Mouse (Mus musculus) small intestine, adult 2 months (tissue): ENCODE results near the gene Celf3.

Source experiments
- CTCF ChIP-seq: fragments of 200-500 bp; IDR thresholded peaks from 2 replicates; pipeline ENCODE4 v1.5.1; 2012; ENCODE audit warnings: low read depth, mild to moderate bottlenecking, control low read depth, inconsistent platforms, low read length, moderate library complexity, mixed read lengths; ENCODE audit not compliant: insufficient replicate concordance, insufficient read length; ENCODE audit errors: extremely low read depth
- POLR2A ChIP-seq: fragments of 200-500 bp; IDR thresholded peaks from 2 replicates; pipeline ENCODE4 v1.6.1; 2012; ENCODE audit warnings: low read depth, mild to moderate bottlenecking, control low read depth, inconsistent platforms, low read length, moderate library complexity

DNA sequence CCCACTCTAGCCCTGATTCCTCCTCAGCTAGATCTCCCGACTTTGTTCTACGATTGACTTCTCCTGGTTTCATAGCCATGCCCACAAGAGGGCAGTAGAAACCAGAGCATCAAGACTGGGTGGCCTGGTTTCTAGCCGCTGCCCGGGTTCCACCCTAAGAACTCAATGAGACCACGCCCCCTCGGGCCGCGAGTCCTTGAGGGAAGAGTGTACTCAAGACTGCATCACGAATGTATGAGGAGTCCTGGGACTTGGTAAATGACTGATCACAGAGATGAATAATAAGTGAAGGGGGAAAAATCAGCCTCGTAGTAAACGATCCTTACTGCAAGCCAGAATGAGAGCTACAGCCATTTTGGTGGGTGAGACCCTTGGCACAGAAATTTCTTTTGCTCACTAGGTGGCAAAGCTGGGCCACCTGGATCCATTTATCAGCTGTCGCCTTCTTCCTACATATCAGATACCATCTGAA, 21.5 kb upstream of the Celf3 start:
- TF ChIP-seq CTCF, result peak; percentile 84; the same call in 1 of the 2 replicates
- TF ChIP-seq POLR2A, result no peak
